Mouse (Mus musculus): Measurements from ENCODE around the gene Mospd1.

Mospd1 gene

GRCm38 (mm10) chrX:53370366-53370740 lies at the start of gene Mospd1:
Gene Mospd1 (minus strand): TSS chrX:53370502.
- in situ Hi-C loops (cut with MboI, MseI): no loop called here

- in situ Hi-C loops (cut with MboI, MseI): no loop called here
Observed at GRCm38 (mm10) chrX:53386362-53386761, 16.1 kb upstream of the Mospd1 start.

GRCm38 (mm10) chrX:53383122-53383521 lies 12.8 kb upstream of the Mospd1 start:
- in situ Hi-C loops (cut with MboI, MseI): no loop called here

GRCm38 (mm10) chrX:53369534-53370365 lies 552 bp downstream of the Mospd1 start:
- in situ Hi-C loops (cut with MboI, MseI): no loop called here

GRCm38 (mm10) chrX:53364668-53365383 lies 5.5 kb downstream of the Mospd1 start:
- in situ Hi-C loops (cut with MboI, MseI): no loop called here

GRCm38 (mm10) chrX:53348374-53348773 lies 21.9 kb downstream of the Mospd1 start:
- in situ Hi-C loops (cut with MboI, MseI): no loop called here

GRCm38 (mm10) chrX:53341531-53341930 lies 28.8 kb downstream of the Mospd1 start:
- in situ Hi-C loops (cut with MboI, MseI): no loop called here

GRCm38 (mm10) chrX:53337355-53337754 lies 32.9 kb downstream of the Mospd1 start:
- in situ Hi-C loops (cut with MboI, MseI): no loop called here

GRCm38 (mm10) chrX:53330396-53330795 lies 39.9 kb downstream of the Mospd1 start:
- in situ Hi-C loops (cut with MboI, MseI): no loop called here

GRCm38 (mm10) chrX:53321111-53321510 lies 49.2 kb downstream of the Mospd1 start:
- in situ Hi-C loops (cut with MboI, MseI): no loop called here

GRCm38 (mm10) chrX:53320564-53320963 lies 49.7 kb downstream of the Mospd1 start:
- in situ Hi-C loops (cut with MboI, MseI): no loop called here

Measured in T-helper 17 cell (primary cell).